ENCODE assay signal across 8 mouse cellular contexts in genomic region chr14:101607631-101608518, GRCm38 (mm10). TPM values are rescaled to one million over a fixed set of nuclear protein-coding genes. Genes with fewer than 3 reads are reported as not detected.
A peak's percentile ranks its signal among the peaks of the same experiment; 100 is the strongest.
DNase-seq lines count a peak whose midpoint lies in the region; ATAC-seq lines count a peak whose summit lies in the region.

No protein-coding gene starts in this region.

- peak; percentile 44 for DNase-seq in 416B (ENCODE audit: low read depth)
- DNase-seq in embryo, embryonic 11 days = peak; percentile 64
- DNase-seq in gastrocnemius, postnatal 4 days (ENCODE audit: low spot score in 2 of 2) = peak; percentile 21 to 24
- peak; percentile 25 for DNase-seq in kidney, adult 11 months
- peak; percentile 77 for DNase-seq in neural tube, embryonic 10.5 days (ENCODE audit: extremely low spot score, low spot score)
- peak; percentile 10 to 15 for DNase-seq in thymus, adult 18-20 months

- H3K27me3 ChIP-seq in liver, embryonic 12.5 days (replicated peaks) = peaks cover 20% of the 10 kb centered on the region

- peak; percentile 13 for ATAC-seq in activated CD4-positive, CD25-positive, alpha-beta regulatory T cell, adult 4 months
- ATAC-seq in liver, embryonic 12.5 days = peak; percentile 35; the same call in 1 of the 2 replicates

- no peaks in the 10 kb centered on the region for H3K9me3 ChIP-seq in liver, embryonic 12.5 days (replicated peaks)

- 1% methylated on average over 62 of the region's 62 CpGs for WGBS in liver, embryonic 12.5 days (ENCODE audit: insufficient replicate concordance)

- H3K4me2 ChIP-seq in liver, embryonic 12.5 days = peak overlapping the region; percentile 86

- H3K4me1 ChIP-seq in liver, embryonic 12.5 days = 0 out of 2 replicates have a peak, but pooled peaks cover 8% of the 10 kb centered on the region

- H3K36me3 ChIP-seq in liver, embryonic 12.5 days = no peaks in the 10 kb centered on the region

- H3K9ac ChIP-seq in liver, embryonic 12.5 days = peak overlapping the region; percentile 58

- H3K4me3 ChIP-seq in liver, embryonic 12.5 days = peak overlapping the region; percentile 64

- H3K27ac ChIP-seq in liver, embryonic 12.5 days = no peak overlapping the region

RNA-seq across cellular contexts. Expression of gene Tbc1d4, which starts 1.1 kb away (rescaled TPM):
- polyA plus RNA-seq in activated CD4-positive, CD25-positive, alpha-beta regulatory T cell, adult 4 months (2017; shearing (Covaris generic)) = 100 to 1,000 TPM; 118 to 135 TPM
- 10 to 100 TPM; 41.3 to 45.0 TPM for total RNA-seq in gastrocnemius, postnatal 4 days (2021)
- 3.3 and 3.9 TPM in 2 replicates for polyA plus RNA-seq in liver, embryonic 12.5 days (2016; fragmentation: Nextera tagmentation; extraction: Ambion mirVana)

RNA-seq across cellular contexts. Expression of gene Commd6, which starts 32.6 kb away (rescaled TPM):
- polyA plus RNA-seq in activated CD4-positive, CD25-positive, alpha-beta regulatory T cell, adult 4 months (2017; shearing (Covaris generic)) = 100 to 1,000 TPM; 135 to 146 TPM
- 10 to 100 TPM; 32.6 to 36.5 TPM for total RNA-seq in gastrocnemius, postnatal 4 days (2021)
- polyA plus RNA-seq in liver, embryonic 12.5 days (2016; fragmentation: Nextera tagmentation; extraction: Ambion mirVana) = 61.9 and 64.2 TPM in 2 replicates

RNA-seq across cellular contexts. Expression of gene Uchl3, which starts 45.9 kb away (rescaled TPM):
- polyA plus RNA-seq in activated CD4-positive, CD25-positive, alpha-beta regulatory T cell, adult 4 months (2017; shearing (Covaris generic)) = 10 to 100 TPM; 82.0 to 89.3 TPM
- 10 to 100 TPM; 32.6 to 36.5 TPM for total RNA-seq in gastrocnemius, postnatal 4 days (2021)
- polyA plus RNA-seq in liver, embryonic 12.5 days (2016; fragmentation: Nextera tagmentation; extraction: Ambion mirVana) = 108 and 119 TPM in 2 replicates

Comparison
In these comparisons a context has a peak if more than half of its experiments do, and no peak if none do; other contexts are left out.
1. DNase-seq: peak in every context shown above with its lines; median percentile 77 in neural tube, embryonic 10.5 days; 64 in embryo, embryonic 11 days; 44 in 416B; 25 in kidney, adult 11 months; 22 in gastrocnemius, postnatal 4 days; 12 in thymus, adult 18-20 months.
2. RNA of gene Tbc1d4, which starts 1.1 kb away (polyA plus RNA-seq): 118 to 135 TPM in activated CD4-positive, CD25-positive, alpha-beta regulatory T cell, adult 4 months; 3.3 to 3.9 TPM in liver, embryonic 12.5 days; every median in the first group is over 10 times any median in the second.